Mouse (Mus musculus) bone marrow, adult 2 months (tissue): ENCODE data around the gene Kdr. TPM values are rescaled to one million over a fixed set of nuclear protein-coding genes. Genes with fewer than 3 reads are reported as not detected.

ENCODE experiments used
- H3K27ac ChIP-seq: fragments of 200-500 bp; 2 replicates; pipeline ENCODE4 v1.5.1; 2012; ENCODE audit warnings: low read depth, mild to moderate bottlenecking, control low read depth, inconsistent platforms, low read length; ENCODE audit not compliant: control insufficient read depth, poor library complexity, insufficient read depth
- H3K4me1 ChIP-seq: fragments of 200-500 bp; 2 replicates; pipeline ENCODE4 v1.6.1; 2011; ENCODE audit warnings: low read length; ENCODE audit not compliant: control insufficient read depth, insufficient read depth
- H3K4me3 ChIP-seq: fragments of 200-500 bp; replicated peaks from 2 replicates; pipeline ENCODE3; 2011; ENCODE audit warnings: mild to moderate bottlenecking, low read depth, low read length, control low read depth; ENCODE audit not compliant: control insufficient read depth
- CTCF ChIP-seq: fragments of 200-500 bp; IDR thresholded peaks from 2 replicates; pipeline ENCODE4 v1.5.1; 2011; ENCODE audit warnings: low read length, control low read depth; ENCODE audit not compliant: control insufficient read depth, insufficient read depth
- POLR2A ChIP-seq: fragments of 200-500 bp; IDR thresholded peaks from 2 replicates; pipeline ENCODE4 v1.6.1; 2011; ENCODE audit warnings: low read depth, mild to moderate bottlenecking, control low read depth, low read length, borderline replicate concordance; ENCODE audit not compliant: control insufficient read depth
- WGBS: fragments of 180-500 bp; shearing (Covaris S2); methylation state at CpG from one replicate; pipeline ENCODE4 v1.1.7; 2018; 5-methylcytosine and 5-hydroxymethylcytosine counted together
- polyA plus RNA-seq: library from polyadenylated mRNA; stranded (reverse); fragments of >200 nt; gene quantifications from 2 replicates; pipeline ENCODE4 v1.2.4, GENCODE M21; 2011; ENCODE audit warnings: low replicate concordance; ENCODE audit not compliant: missing spikeins, insufficient read depth, insufficient read length

Kdr gene
- polyA plus RNA-seq, 1 experiment, result 4.2 TPM

- Histone ChIP-seq H3K4me1 (no peaks in the 10 kb centered on the region; the same call in 1 of the 2 replicates), H3K4me3 (no peak overlapping the region), H3K27ac (no peak overlapping the region)
- TF ChIP-seq CTCF, result no peak
- TF ChIP-seq POLR2A, result no peak
- 10% methylated on average over 7 of the region's 7 CpGs for WGBS
These were observed 3.6 kb downstream of the Kdr start for GRCm38 (mm10) chr5:75974543-75975130.

- TF ChIP-seq POLR2A (no peak), CTCF (no peak)
- Histone ChIP-seq H3K27ac (no peak overlapping the region), H3K4me3 (no peak overlapping the region), H3K4me1 (no peaks in the 10 kb centered on the region; the same call in 1 of the 2 replicates)
- WGBS, result 68% methylated on average over 3 of the region's 3 CpGs
These were observed 8.4 kb downstream of the Kdr start for GRCm38 (mm10) chr5:75969887-75970286.

- Histone ChIP-seq H3K27ac (no peak overlapping the region), H3K4me1 (no peaks in the 10 kb centered on the region), H3K4me3 (no peak overlapping the region)
- WGBS, result 75% methylated on average over 12 of the region's 12 CpGs
- TF ChIP-seq POLR2A (no peak), CTCF (no peak)
These were observed 15.7 kb downstream of the Kdr start for GRCm38 (mm10) chr5:75962558-75962957.

GRCm38 (mm10) chr5:75961741-75962469, 16.4 kb downstream of the Kdr start:
- H3K4me3 ChIP-seq, result no peak overlapping the region
- TF ChIP-seq CTCF, result no peak
- TF ChIP-seq POLR2A, result no peak
- no peaks in the 10 kb centered on the region for H3K4me1 ChIP-seq
- no peak overlapping the region for H3K27ac ChIP-seq
- 53% methylated on average over 19 of the region's 19 CpGs for WGBS

GRCm38 (mm10) chr5:75959809-75960208, 18.4 kb downstream of the Kdr start:
- H3K27ac ChIP-seq, result no peak overlapping the region
- 58% methylated on average over 3 of the region's 3 CpGs for WGBS
- TF ChIP-seq CTCF (no peak), POLR2A (no peak)

GRCm38 (mm10) chr5:75956526-75956925, 21.7 kb downstream of the Kdr start:
- no peak overlapping the region for H3K27ac ChIP-seq
- no peak for TF ChIP-seq POLR2A
- H3K4me3 ChIP-seq, result no peak overlapping the region
- 87% methylated on average over 3 of the region's 3 CpGs for WGBS
- H3K4me1 ChIP-seq, result no peaks in the 10 kb centered on the region

More at GRCm38 (mm10) chr5:75959809-75960208, 18.4 kb downstream of the Kdr start:
- Histone ChIP-seq H3K4me3 (no peak overlapping the region), H3K4me1 (no peaks in the 10 kb centered on the region)

GRCm38 (mm10) chr5:75955876-75956275, 22.4 kb downstream of the Kdr start:
- Histone ChIP-seq H3K27ac (no peak overlapping the region), H3K4me1 (no peaks in the 10 kb centered on the region), H3K4me3 (no peak overlapping the region)
- WGBS, result 84% methylated on average over 9 of the region's 9 CpGs
- TF ChIP-seq POLR2A (no peak), CTCF (no peak)

GRCm38 (mm10) chr5:75954778-75955330, 23.4 kb downstream of the Kdr start:
- no peaks in the 10 kb centered on the region for H3K4me1 ChIP-seq
- no peak overlapping the region for H3K27ac ChIP-seq
- WGBS, result 41% methylated on average over 3 of the region's 3 CpGs
- TF ChIP-seq POLR2A, result no peak
- TF ChIP-seq CTCF, result no peak
- no peak overlapping the region for H3K4me3 ChIP-seq
